Mouse (Mus musculus) liver, embryonic 14.5 days (tissue): ENCODE data around the gene R3hdm1.

ENCODE experiments used
- CTCF ChIP-seq: IDR thresholded peaks from 2 replicates; pipeline ENCODE4 v1.5.1; 2016; ENCODE audit warnings: antibody characterized with exemption, low read depth, control low read depth
- EP300 ChIP-seq: IDR thresholded peaks from 2 replicates; pipeline ENCODE4 v1.6.1; 2016; ENCODE audit warnings: antibody characterized with exemption, low read depth

DNA sequence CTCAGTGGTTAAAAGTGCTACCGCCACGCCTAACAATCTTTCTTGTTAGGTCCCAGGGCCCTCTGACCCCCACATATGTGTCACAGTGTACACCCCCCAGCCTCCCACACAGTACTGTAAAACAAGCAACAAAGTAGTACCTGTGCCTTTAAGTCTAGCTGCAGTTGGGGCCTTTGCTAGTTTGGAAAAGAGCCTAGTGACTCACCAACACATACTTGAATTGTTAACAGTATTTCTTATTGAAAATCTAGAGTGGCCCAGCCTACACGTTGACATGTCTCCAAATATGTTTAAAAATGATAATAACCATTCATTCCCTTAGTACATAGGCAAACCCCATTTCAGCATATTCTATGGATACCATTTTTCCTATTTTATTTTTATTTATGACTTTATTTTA lies 167.6 kb downstream of the R3hdm1 start:
- TF ChIP-seq CTCF (no peak), EP300 (no peak)
